Mouse (Mus musculus) stomach, embryonic 16.5 days (tissue): Measurements from ENCODE around the gene 4833427G06Rik. TPM values are rescaled to one million over a fixed set of nuclear protein-coding genes. Genes with fewer than 3 reads are reported as not detected.
"Not testable (repeated sequence)": the region's sequence is repeated elsewhere in the genome, so short reads cannot be mapped to it uniquely, and the experiment has no call there.

Source experiments
- ATAC-seq: fragments of 200-750 bp; cut with Nextera tagmentation; 2 replicates; pipeline ENCODE4 v1.8.0; 2017; ENCODE audit warnings: moderate number of reproducible peaks, moderate TSS enrichment; ENCODE audit not compliant: insufficient read depth, low FRiP score
- H3K27ac ChIP-seq: fragments of 300-500 bp; sonication (generic); 2 replicates; pipeline ENCODE4 v1.5.1; 2014; ENCODE audit warnings: low read length
- H3K27me3 ChIP-seq: fragments of 300-500 bp; sonication (generic); 2 replicates; pipeline ENCODE4 v1.6.1; 2014; ENCODE audit warnings: low read length, control low read depth, mixed read lengths; ENCODE audit not compliant: control insufficient read depth, insufficient read depth
- H3K36me3 ChIP-seq: fragments of 300-500 bp; sonication (generic); 2 replicates; pipeline ENCODE4 v1.6.1; 2014; ENCODE audit warnings: low read length; ENCODE audit not compliant: control insufficient read depth, insufficient read depth
- H3K4me1 ChIP-seq: fragments of 300-500 bp; sonication (generic); 2 replicates; pipeline ENCODE4 v1.6.1; 2014; ENCODE audit warnings: low read length, control low read depth, mixed read lengths; ENCODE audit not compliant: control insufficient read depth, insufficient read depth
- H3K4me2 ChIP-seq: fragments of 300-500 bp; sonication (generic); 2 replicates; pipeline ENCODE4 v1.6.1; 2014; ENCODE audit warnings: low read depth, low read length, mixed read lengths
- H3K4me3 ChIP-seq: fragments of 300-500 bp; sonication (generic); replicated peaks from 2 replicates; pipeline ENCODE4 v1.5.1; 2014; ENCODE audit warnings: mild to moderate bottlenecking, low read length
- H3K9ac ChIP-seq: fragments of 300-500 bp; sonication (generic); 2 replicates; pipeline ENCODE4 v1.6.1; 2014; ENCODE audit warnings: low read length
- H3K9me3 ChIP-seq: fragments of 300-500 bp; sonication (generic); replicated peaks from 2 replicates; pipeline ENCODE4 v1.6.1; 2016; ENCODE audit warnings: low read length, control low read depth; ENCODE audit not compliant: control insufficient read depth
- WGBS: fragments of 180-500 bp; shearing (Covaris S2); extraction: QIAGEN DNeasy Blood & Tissue Kit; methylation state at CpG from one replicate; pipeline ENCODE4 v1.1.7; 2014; 5-methylcytosine and 5-hydroxymethylcytosine counted together
- polyA plus RNA-seq: library from polyadenylated mRNA; unstranded; fragments of >200 nt; fragmentation: Nextera tagmentation; extraction: Ambion mirVana; gene quantifications from 2 replicates; pipeline ENCODE4 v1.2.1, GENCODE M21; 2015

Gene 4833427G06Rik
- 0.31 TPM in 1 of 2 replicates, not detected in the other for polyA plus RNA-seq

- Histone ChIP-seq H3K4me1 (0 out of 2 replicates have a peak, but pooled peaks cover 5% of the 10 kb centered on the region), H3K27me3 (no peaks in the 10 kb centered on the region), H3K4me2 (peak within 1 kb of the TSS; percentile 99), H3K4me3 (peak within 1 kb of the TSS; percentile 19), H3K27ac (no peak within 1 kb of the TSS), H3K36me3 (no peaks in the 10 kb centered on the region), H3K9me3 (no peaks in the 10 kb centered on the region), H3K9ac (no peak within 1 kb of the TSS)
- ATAC-seq = peak; percentile 76; the same call in 1 of the 2 replicates
- 11% methylated on average over 27 of the region's 27 CpGs for WGBS
These were observed at the start of gene 4833427G06Rik for GRCm38 (mm10) chr9:51101756-51102425. Gene 4833427G06Rik, minus strand, starts transcription at chr9:51102078.

DNA sequence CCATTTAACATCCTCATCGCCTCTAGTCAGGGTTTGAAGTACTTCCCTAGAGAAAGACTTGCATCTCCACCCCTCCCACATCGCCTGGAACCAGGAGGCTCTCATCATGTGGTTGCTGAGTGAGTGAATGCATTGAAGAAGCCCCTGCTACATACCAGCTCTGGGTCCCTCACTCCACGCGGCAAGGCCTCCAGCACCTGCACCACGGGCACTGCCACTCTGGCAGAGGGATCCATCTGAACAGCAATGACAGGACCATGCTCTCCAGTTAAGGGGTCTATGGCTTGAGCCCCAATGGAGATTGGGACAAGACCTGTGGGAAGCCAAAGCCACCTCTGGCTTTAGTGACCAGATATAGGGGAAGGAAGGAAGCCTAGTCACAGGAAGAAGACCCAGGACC lies 45.4 kb upstream of the 4833427G06Rik start:
- Histone ChIP-seq H3K9ac (no peak overlapping the region), H3K4me3 (no peak overlapping the region), H3K9me3 (no peaks in the 10 kb centered on the region), H3K27ac (no peak overlapping the region), H3K36me3 (no peaks in the 10 kb centered on the region), H3K4me2 (no peak overlapping the region), H3K4me1 (no peaks in the 10 kb centered on the region; the same call in 1 of the 2 replicates), H3K27me3 (no peaks in the 10 kb centered on the region)
- WGBS = 80% methylated on average over 5 of the region's 5 CpGs
- no peak for ATAC-seq

- no peaks in the 10 kb centered on the region for H3K27me3 ChIP-seq
- H3K4me3 ChIP-seq = no peak overlapping the region
- no peak overlapping the region for H3K4me2 ChIP-seq
- H3K36me3 ChIP-seq = no peaks in the 10 kb centered on the region
- 62% methylated on average over 4 of the region's 4 CpGs for WGBS
- no peaks in the 10 kb centered on the region; the same call in 1 of the 2 replicates for H3K4me1 ChIP-seq
- no peak overlapping the region for H3K27ac ChIP-seq
- H3K9ac ChIP-seq = no peak overlapping the region
- ATAC-seq = no peak
- H3K9me3 ChIP-seq = no peaks in the 10 kb centered on the region
These were observed 44.6 kb upstream of the 4833427G06Rik start for GRCm38 (mm10) chr9:51146496-51146895.

DNA sequence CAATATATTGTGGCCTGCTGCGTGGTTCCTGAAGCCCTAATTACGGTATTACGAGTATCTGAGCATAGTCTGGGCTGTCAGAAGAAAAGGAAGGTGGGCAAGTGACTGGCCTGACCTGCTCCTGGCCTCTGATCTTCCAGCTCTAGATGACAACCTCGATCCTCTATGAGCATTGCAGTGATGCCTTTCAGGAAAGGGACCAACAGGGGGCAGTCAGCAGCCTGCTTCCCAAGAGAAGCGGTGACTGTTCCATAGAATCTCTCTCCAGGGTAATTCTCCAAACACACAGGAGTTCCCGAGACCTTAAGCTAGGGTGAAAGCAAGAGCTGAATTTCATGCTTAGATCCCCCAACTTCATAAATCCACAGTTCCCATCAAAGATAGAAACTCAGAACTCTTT lies 42.3 kb upstream of the 4833427G06Rik start:
- no peaks in the 10 kb centered on the region; the same call in 1 of the 2 replicates for H3K4me1 ChIP-seq
- no peak overlapping the region for H3K4me2 ChIP-seq
- H3K4me3 ChIP-seq = no peak overlapping the region
- no peaks in the 10 kb centered on the region for H3K36me3 ChIP-seq
- ATAC-seq = no peak
- H3K27me3 ChIP-seq = no peaks in the 10 kb centered on the region
- WGBS = 68% methylated on average over 6 of the region's 6 CpGs
- H3K27ac ChIP-seq = no peak overlapping the region
- H3K9me3 ChIP-seq = no peaks in the 10 kb centered on the region
- no peak overlapping the region for H3K9ac ChIP-seq

GRCm38 (mm10) chr9:51143437-51143836 lies 41.6 kb upstream of the 4833427G06Rik start:
- no peak overlapping the region for H3K27ac ChIP-seq
- 86% methylated on average over 1 of the region's 1 CpGs for WGBS
- no peaks in the 10 kb centered on the region for H3K36me3 ChIP-seq
- ATAC-seq = no peak
- H3K9me3 ChIP-seq = no peaks in the 10 kb centered on the region
- no peak overlapping the region for H3K4me2 ChIP-seq
- no peak overlapping the region for H3K9ac ChIP-seq
- no peak overlapping the region for H3K4me3 ChIP-seq
- no peaks in the 10 kb centered on the region for H3K27me3 ChIP-seq
- no peaks in the 10 kb centered on the region; the same call in 1 of the 2 replicates for H3K4me1 ChIP-seq

DNA sequence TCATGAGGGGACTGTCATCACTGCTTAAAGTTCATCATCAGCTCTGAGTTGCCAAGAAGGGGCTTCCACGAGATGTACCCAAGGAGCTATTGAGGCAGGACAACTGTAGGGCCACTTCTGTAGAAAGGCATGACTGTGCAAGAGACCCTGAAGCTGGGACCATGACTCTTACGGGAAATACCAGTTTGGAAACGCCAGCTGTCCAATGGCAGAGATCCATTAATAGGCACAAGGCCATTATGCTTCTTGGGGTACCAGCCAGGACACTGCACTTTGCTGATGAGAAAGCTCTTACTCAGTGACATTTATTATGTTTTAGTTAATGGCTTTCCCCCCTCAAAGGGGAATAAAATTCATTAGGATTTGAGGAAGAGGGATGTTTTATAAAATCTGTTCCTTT lies 38.8 kb upstream of the 4833427G06Rik start:
- ATAC-seq = no peak
- Histone ChIP-seq H3K36me3 (no peaks in the 10 kb centered on the region), H3K27me3 (no peaks in the 10 kb centered on the region), H3K9me3 (no peaks in the 10 kb centered on the region), H3K4me1 (no peaks in the 10 kb centered on the region), H3K27ac (no peak overlapping the region), H3K4me2 (no peak overlapping the region), H3K4me3 (no peak overlapping the region), H3K9ac (no peak overlapping the region)
- 75% methylated on average over 3 of the region's 3 CpGs for WGBS

DNA sequence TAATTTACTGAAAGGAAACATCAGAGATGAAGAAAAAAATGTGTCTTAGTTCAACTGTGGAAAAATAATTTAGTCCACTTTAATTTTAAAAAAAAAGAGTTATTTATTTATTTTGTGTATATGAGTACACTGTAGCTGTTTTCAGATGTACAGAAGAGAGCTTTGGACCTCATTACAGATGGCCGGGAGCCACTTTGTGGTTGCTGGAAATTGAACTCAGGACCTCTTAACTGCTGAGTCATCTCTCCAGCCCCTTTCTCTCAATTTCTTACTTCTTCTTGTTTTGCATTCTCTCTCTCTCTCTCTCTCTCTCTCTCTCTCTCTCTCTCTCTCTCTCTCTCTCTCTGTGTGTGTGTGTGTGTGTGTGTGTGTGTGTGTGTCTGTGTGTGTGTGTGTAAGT lies 37.5 kb upstream of the 4833427G06Rik start:
- H3K36me3 ChIP-seq, H3K27ac ChIP-seq, H3K4me2 ChIP-seq, H3K4me1 ChIP-seq, ATAC-seq, H3K9ac ChIP-seq, H3K9me3 ChIP-seq, H3K27me3 ChIP-seq, H3K4me3 ChIP-seq: not testable (repeated sequence)
- WGBS = 74% methylated on average over 1 of the region's 1 CpGs

GRCm38 (mm10) chr9:51138301-51138700 lies 36.4 kb upstream of the 4833427G06Rik start:
- H3K4me1 ChIP-seq = no peaks in the 10 kb centered on the region
- WGBS = 74% methylated on average over 1 of the region's 1 CpGs

GRCm38 (mm10) chr9:51137836-51138235 lies 36.0 kb upstream of the 4833427G06Rik start:
- no peaks in the 10 kb centered on the region for H3K4me1 ChIP-seq
- no peak overlapping the region for H3K4me3 ChIP-seq
- H3K27ac ChIP-seq = no peak overlapping the region
- no peaks in the 10 kb centered on the region for H3K36me3 ChIP-seq
- no peak overlapping the region for H3K9ac ChIP-seq
- H3K9me3 ChIP-seq = no peaks in the 10 kb centered on the region
- no peaks in the 10 kb centered on the region for H3K27me3 ChIP-seq
- WGBS = 85% methylated on average over 1 of the region's 1 CpGs
- no peak overlapping the region for H3K4me2 ChIP-seq
- ATAC-seq = no peak

More at GRCm38 (mm10) chr9:51138301-51138700, 36.4 kb upstream of the 4833427G06Rik start:
- Histone ChIP-seq H3K9ac (no peak overlapping the region), H3K4me3 (no peak overlapping the region), H3K27ac (no peak overlapping the region), H3K27me3 (no peaks in the 10 kb centered on the region), H3K36me3 (no peaks in the 10 kb centered on the region), H3K4me2 (no peak overlapping the region), H3K9me3 (no peaks in the 10 kb centered on the region)
- no peak for ATAC-seq
